Mouse (Mus musculus): ENCODE data around the gene Hoxc6.

- no peak for TF ChIP-seq TAL1 (conservative IDR thresholded peaks at IDR 0.05; ENCODE audit: low read depth, low read length)
- no peak for TF ChIP-seq CTCF (IDR thresholded peaks at IDR 0.05; ENCODE audit: low read depth, low read length)
- no peak for TF ChIP-seq GATA1 (IDR thresholded peaks at IDR 0.05; ENCODE audit: borderline replicate concordance, low read length)
Observed at GRCm38 (mm10) chr15:103005308-103005707, 7.3 kb downstream of the Hoxc6 start.
